Mouse (Mus musculus) CH12.LX (cell line): Measurements from ENCODE around the gene Kif6.

Source experiments
- CHD2 ChIP-seq: IDR thresholded peaks from 2 replicates; pipeline ENCODE4 v1.6.1; 2011; ENCODE audit warnings: low read length, improper control_type of control experiment
- JUN ChIP-seq: IDR thresholded peaks from 2 replicates; pipeline ENCODE4 v1.6.1; 2011; ENCODE audit warnings: low read depth, mild to moderate bottlenecking, low read length, improper control_type of control experiment, moderate library complexity; ENCODE audit not compliant: insufficient read depth
- MAX ChIP-seq: IDR thresholded peaks from 2 replicates; pipeline ENCODE4 v1.6.1; 2011; ENCODE audit warnings: low read length, improper control_type of control experiment
- POLR2A ChIP-seq: IDR thresholded peaks from 2 replicates; pipeline ENCODE4 v1.6.1; 2011; ENCODE audit warnings: low read depth, mild to moderate bottlenecking, improper control_type of control experiment, low read length
- SIN3A ChIP-seq: IDR thresholded peaks from 2 replicates; pipeline ENCODE4 v1.6.1; 2012; ENCODE audit warnings: low read length, improper control_type of control experiment, inconsistent platforms
- USF2 ChIP-seq: conservative IDR thresholded peaks from 2 replicates; pipeline ENCODE4 v1.6.1; 2011; ENCODE audit warnings: low read depth, low read length, improper control_type of control experiment
- ZNF384 ChIP-seq: IDR thresholded peaks from 2 replicates; pipeline ENCODE4 v1.6.1; 2012; ENCODE audit warnings: low read depth, low read length, improper control_type of control experiment, inconsistent platforms

- TF ChIP-seq POLR2A (no peak), SIN3A (no peak), USF2 (no peak), CHD2 (no peak), MAX (no peak), JUN (no peak), ZNF384 (no peak)
Measured at GRCm38 (mm10) chr17:49633041-49633440, 18.1 kb downstream of the Kif6 start.
